Comparison of ENCODE assay signal across 9 mouse cellular contexts in genomic region chr5:120674229-120675145, GRCm38 (mm10). TPM values are rescaled to one million over a fixed set of nuclear protein-coding genes. Genes with fewer than 3 reads are reported as not detected.
A peak's percentile ranks its signal among the peaks of the same experiment; 100 is the strongest.
DNase-seq lines count a peak whose midpoint lies in the region; ATAC-seq lines count a peak whose summit lies in the region.
"Had no signal": no experiment of that assay in that cellular context is flagged by ENCODE, and none has a peak within 500 bp of the region (broad histone marks: within the 10 kb centered on the region; RNA-seq: fewer than 3 reads in every experiment).

No protein-coding gene starts in this region.

- ATAC-seq in kidney, embryonic 16.5 days (ENCODE audit: low FRiP score, low TSS enrichment), result peak; percentile 49
- peak; percentile 14; the same call in 1 of the 2 replicates for ATAC-seq in hindbrain, embryonic 16.5 days

- H3K27me3 ChIP-seq in kidney, embryonic 16.5 days (ENCODE audit: insufficient read depth, low read length), result no peaks in the 10 kb centered on the region
- no peaks in the 10 kb centered on the region for H3K27me3 ChIP-seq in hindbrain, embryonic 16.5 days (replicated peaks; ENCODE audit: control insufficient read depth, insufficient read depth, low read length)
- no peaks in the 10 kb centered on the region for H3K27me3 ChIP-seq in splenic B cell, adult 2 months (ENCODE audit: control insufficient read depth, insufficient read depth, low read length, poor library complexity, severe bottlenecking)

- H3K27ac ChIP-seq in kidney, embryonic 16.5 days (ENCODE audit: low read length), result no peak overlapping the region
- no peak overlapping the region for H3K27ac ChIP-seq in hindbrain, embryonic 16.5 days (ENCODE audit: low read depth, low read length)

- no peaks in the 10 kb centered on the region for H3K9me3 ChIP-seq in kidney, embryonic 16.5 days (ENCODE audit: low read length)
- H3K9me3 ChIP-seq in hindbrain, embryonic 16.5 days (ENCODE audit: control insufficient read depth, low read length), result no peaks in the 10 kb centered on the region
- H3K9me3 ChIP-seq: G1E had no signal

- H3K4me3 ChIP-seq in kidney, embryonic 16.5 days (ENCODE audit: low read length), result no peak overlapping the region
- H3K4me3 ChIP-seq in hindbrain, embryonic 16.5 days (ENCODE audit: low read length), result no peak overlapping the region

- peaks cover 10% of the 10 kb centered on the region for H3K4me1 ChIP-seq in kidney, embryonic 16.5 days (ENCODE audit: insufficient read depth, low read length)
- peaks cover 7% of the 10 kb centered on the region for H3K4me1 ChIP-seq in hindbrain, embryonic 16.5 days (ENCODE audit: control insufficient read depth, insufficient read depth, low read depth, low read length)

- H3K4me2 ChIP-seq in kidney, embryonic 16.5 days (replicated peaks; ENCODE audit: low read depth, low read length), result peak overlapping the region; percentile 22
- H3K4me2 ChIP-seq in hindbrain, embryonic 16.5 days (ENCODE audit: low read length), result no peak overlapping the region

- 24% methylated on average over 21 of the region's 21 CpGs for WGBS in kidney, embryonic 16.5 days
- 26% methylated on average over 21 of the region's 21 CpGs for WGBS in hindbrain, embryonic 16.5 days

- H3K36me3 ChIP-seq in kidney, embryonic 16.5 days (ENCODE audit: insufficient read depth, low read length), result no peaks in the 10 kb centered on the region
- H3K36me3 ChIP-seq in hindbrain, embryonic 16.5 days (ENCODE audit: control insufficient read depth, insufficient read depth, low read length), result no peaks in the 10 kb centered on the region
- no peaks in the 10 kb centered on the region; the same call in 1 of the 2 replicates for H3K36me3 ChIP-seq in splenic B cell, adult 2 months (ENCODE audit: control insufficient read depth, insufficient read depth, low read length, poor library complexity, severe bottlenecking)

- no peak for DNase-seq in kidney, adult 9 months
- DNase-seq in ZHBTc4 (ENCODE audit: low read depth, low spot score), result peak; percentile 98
- DNase-seq in splenic B cell, adult 2 months (ENCODE audit: low read depth, low spot score), result peak; percentile 53
- DNase-seq in left cerebral cortex, adult 11 months (ENCODE audit: low spot score), result no peak
- no peak for DNase-seq in c-Kit-positive CD71-positive TER-119-positive erythroid progenitor cells, embryonic 14.5 days (ENCODE audit: low spot score)
- DNase-seq in adrenal gland, postnatal 36 days, result no peak

- H3K9ac ChIP-seq in kidney, embryonic 16.5 days (replicated peaks; ENCODE audit: low read length), result 0 out of 2 replicates have a peak overlapping the region, but pooled peaks have one; percentile 14
- H3K9ac ChIP-seq in hindbrain, embryonic 16.5 days (ENCODE audit: low read depth, low read length), result peak overlapping the region; percentile 25; the same call in 1 of the 2 replicates

RNA-seq across cellular contexts. Expression of gene Rasal1, which starts 25.9 kb away (rescaled TPM):
- polyA plus RNA-seq in kidney, embryonic 16.5 days (2015; fragmentation: Nextera tagmentation; extraction: Ambion mirVana), result 0.66 and 0.70 TPM in 2 replicates
- 0.61 and 1.9 TPM in 2 replicates for polyA plus RNA-seq in hindbrain, embryonic 16.5 days (2015; fragmentation: Nextera tagmentation; extraction: Ambion mirVana)
- total RNA-seq in adrenal gland, postnatal 36 days (2021), result 10 to 100 TPM; 10.9 to 14.0 TPM

RNA-seq across cellular contexts. Expression of gene Dtx1, which starts 37.2 kb away (rescaled TPM):
- 5.4 and 7.9 TPM in 2 replicates for polyA plus RNA-seq in kidney, embryonic 16.5 days (2015; fragmentation: Nextera tagmentation; extraction: Ambion mirVana)
- polyA plus RNA-seq in hindbrain, embryonic 16.5 days (2015; fragmentation: Nextera tagmentation; extraction: Ambion mirVana), result 44.8 and 46.6 TPM in 2 replicates
- total RNA-seq in adrenal gland, postnatal 36 days (2021), result 10 to 100 TPM in 1 of 2 experiments, 1 to 10 TPM in 1; 7.6 to 12.0 TPM

RNA-seq across cellular contexts. Expression of gene Cfap73, which starts 40.5 kb away (rescaled TPM):
- polyA plus RNA-seq in kidney, embryonic 16.5 days (2015; fragmentation: Nextera tagmentation; extraction: Ambion mirVana), result not detected in 2 replicates
- polyA plus RNA-seq in hindbrain, embryonic 16.5 days (2015; fragmentation: Nextera tagmentation; extraction: Ambion mirVana), result 0.51 and 0.92 TPM in 2 replicates
- total RNA-seq in adrenal gland, postnatal 36 days (2021), result 1 to 10 TPM in 1 of 2 experiments, not detected in 1; 2.0 TPM
- total RNA-seq: G1E had no signal
- polyA plus RNA-seq: G1E had no signal

Comparison
In these comparisons a context has a peak if more than half of its experiments do, and no peak if none do; other contexts are left out.
1. DNase-seq: peak in ZHBTc4 (single experiment) and splenic B cell, adult 2 months (single experiment); none in kidney, adult 9 months (single experiment), left cerebral cortex, adult 11 months (single experiment), c-Kit-positive CD71-positive TER-119-positive erythroid progenitor cells, embryonic 14.5 days (single experiment) and adrenal gland, postnatal 36 days (0 of 2).